Mouse (Mus musculus): Measurements from ENCODE around the gene Rab4a. TPM values are rescaled to one million over a fixed set of nuclear protein-coding genes. Genes with fewer than 3 reads are reported as not detected.

The Rab4a gene
- polyA plus RNA-seq, 1 experiment from 2014 or later: 38.3 TPM

- Histone ChIP-seq H3K36me3 (no peaks in the 10 kb centered on the region), H3K4me2 (no peak overlapping the region), H3K4me1 (no peaks in the 10 kb centered on the region), H3K4me3 (no peak overlapping the region), H3K9ac (no peak overlapping the region), H3K27me3 (replicated peaks) (peaks cover 64% of the 10 kb centered on the region), H3K27ac (no peak overlapping the region), H3K9me3 (replicated peaks) (no peaks in the 10 kb centered on the region)
- WGBS (ENCODE audit: insufficient replicate concordance): 70% methylated on average over 2 of the region's 2 CpGs
- ATAC-seq: no peak
These were observed 76.6 kb downstream of the Rab4a start for GRCm38 (mm10) chr8:123882412-123882811.

- 63% methylated on average over 4 of the region's 4 CpGs for WGBS (ENCODE audit: insufficient replicate concordance)
- H3K4me3 ChIP-seq: no peak overlapping the region
- ATAC-seq: no peak
- no peak overlapping the region for H3K4me2 ChIP-seq
- H3K36me3 ChIP-seq: no peaks in the 10 kb centered on the region
- peaks cover 68% of the 10 kb centered on the region for H3K27me3 ChIP-seq (replicated peaks)
- H3K4me1 ChIP-seq: no peaks in the 10 kb centered on the region
- no peaks in the 10 kb centered on the region for H3K9me3 ChIP-seq (replicated peaks)
- H3K9ac ChIP-seq: no peak overlapping the region
- H3K27ac ChIP-seq: no peak overlapping the region
These were observed 77.3 kb downstream of the Rab4a start for GRCm38 (mm10) chr8:123883094-123883493.

Other genes with a start within 250 kb of the Rab4a start
- gene Rhou, start 152.1 kb upstream of the Rab4a start, polyA plus RNA-seq (2016; fragmentation: Nextera tagmentation; extraction: Ambion mirVana): 1.6 and 1.9 TPM in 2 replicates
- gene Ccsap, start 54.2 kb downstream of the Rab4a start, polyA plus RNA-seq (2016; fragmentation: Nextera tagmentation; extraction: Ambion mirVana): 5.5 and 5.8 TPM in 2 replicates
- gene Acta1, start 88.8 kb downstream of the Rab4a start, polyA plus RNA-seq (2016; fragmentation: Nextera tagmentation; extraction: Ambion mirVana): 2.1 and 4.9 TPM in 2 replicates
- 35.8 and 36.9 TPM in 2 replicates for gene Nup133, start 143.3 kb downstream of the Rab4a start, polyA plus RNA-seq (2016; fragmentation: Nextera tagmentation; extraction: Ambion mirVana)
- 191 and 196 TPM in 2 replicates for gene Abcb10, start 177.1 kb downstream of the Rab4a start, polyA plus RNA-seq (2016; fragmentation: Nextera tagmentation; extraction: Ambion mirVana)
- 47.2 and 48.0 TPM in 2 replicates for gene Taf5l, start 215.4 kb downstream of the Rab4a start, polyA plus RNA-seq (2016; fragmentation: Nextera tagmentation; extraction: Ambion mirVana)
- gene Urb2, start 215.5 kb downstream of the Rab4a start, polyA plus RNA-seq (2016; fragmentation: Nextera tagmentation; extraction: Ambion mirVana): 5.9 and 7.2 TPM in 2 replicates